Mouse (Mus musculus) layer of hippocampus, adult 9-11 months (tissue): ENCODE results near the gene Naa38.

ENCODE experiments used
- DNase-seq: peaks from one replicate; pipeline ENCODE4 v3.0.0; 2022

Naa38 gene

DNA sequence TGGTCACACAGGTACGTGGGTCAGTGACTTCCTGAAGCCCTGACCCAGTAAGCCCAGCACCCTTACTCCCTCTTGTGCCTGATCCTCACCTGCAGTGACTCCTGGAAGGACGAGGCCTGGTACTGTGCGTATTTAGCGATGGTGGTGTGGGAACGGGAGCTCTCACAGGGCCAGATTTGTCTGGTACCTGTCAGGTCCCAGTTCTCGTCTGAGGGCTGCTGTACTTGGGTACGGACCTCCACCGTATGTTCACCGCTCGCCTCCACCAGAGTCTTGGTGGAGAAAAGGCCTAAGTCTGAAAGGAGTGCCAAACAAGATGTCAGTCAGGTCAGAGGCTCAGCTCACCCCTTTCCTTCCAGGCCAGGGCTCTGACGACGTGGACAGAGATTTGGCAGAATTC lies 6.7 kb downstream of the Naa38 start:
- no peak for DNase-seq

DNA sequence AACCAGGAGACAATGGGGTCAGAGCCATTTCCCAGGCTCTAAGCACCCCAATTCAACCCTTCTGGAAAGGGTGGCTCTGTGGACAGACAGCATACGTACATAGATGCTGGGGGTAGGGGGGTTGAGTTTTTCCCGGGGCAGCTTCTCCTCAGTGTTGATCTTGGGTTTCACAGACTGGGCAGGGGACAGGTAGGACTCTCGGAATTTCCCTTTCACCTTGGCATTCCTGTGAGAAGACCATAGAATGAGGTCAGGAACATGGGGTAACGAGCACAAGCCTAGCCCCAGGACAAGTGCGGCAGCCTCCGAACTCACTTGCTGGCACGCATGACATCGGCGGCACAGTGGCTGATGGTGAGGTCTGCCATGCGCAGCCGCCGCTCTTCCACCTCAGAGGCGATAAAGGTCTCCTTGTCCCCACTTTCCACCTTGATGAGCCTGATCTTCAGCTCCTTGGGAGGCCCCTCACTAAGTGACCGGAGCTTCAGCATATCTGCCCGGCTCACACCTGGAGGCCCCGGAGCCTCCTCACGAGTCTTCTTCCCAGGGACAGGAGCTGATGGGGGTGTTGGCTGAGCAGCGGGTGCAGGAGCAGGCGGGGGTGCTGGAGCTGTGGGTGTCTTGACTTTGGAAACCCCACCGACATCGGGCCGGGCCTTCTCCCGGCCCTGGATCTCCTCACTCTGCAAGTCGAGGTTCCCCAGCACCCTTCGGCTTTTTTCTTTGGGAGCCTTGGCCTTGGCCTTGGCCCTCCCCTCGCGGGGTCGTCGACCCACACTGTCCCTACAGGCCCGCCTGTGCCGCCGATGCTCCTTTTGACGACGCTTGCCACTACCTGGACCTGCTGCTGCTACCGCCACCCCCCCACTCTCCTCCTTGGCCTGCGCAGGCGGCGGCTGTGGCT lies 8.7 kb downstream of the Naa38 start:
- DNase-seq = no peak

DNA sequence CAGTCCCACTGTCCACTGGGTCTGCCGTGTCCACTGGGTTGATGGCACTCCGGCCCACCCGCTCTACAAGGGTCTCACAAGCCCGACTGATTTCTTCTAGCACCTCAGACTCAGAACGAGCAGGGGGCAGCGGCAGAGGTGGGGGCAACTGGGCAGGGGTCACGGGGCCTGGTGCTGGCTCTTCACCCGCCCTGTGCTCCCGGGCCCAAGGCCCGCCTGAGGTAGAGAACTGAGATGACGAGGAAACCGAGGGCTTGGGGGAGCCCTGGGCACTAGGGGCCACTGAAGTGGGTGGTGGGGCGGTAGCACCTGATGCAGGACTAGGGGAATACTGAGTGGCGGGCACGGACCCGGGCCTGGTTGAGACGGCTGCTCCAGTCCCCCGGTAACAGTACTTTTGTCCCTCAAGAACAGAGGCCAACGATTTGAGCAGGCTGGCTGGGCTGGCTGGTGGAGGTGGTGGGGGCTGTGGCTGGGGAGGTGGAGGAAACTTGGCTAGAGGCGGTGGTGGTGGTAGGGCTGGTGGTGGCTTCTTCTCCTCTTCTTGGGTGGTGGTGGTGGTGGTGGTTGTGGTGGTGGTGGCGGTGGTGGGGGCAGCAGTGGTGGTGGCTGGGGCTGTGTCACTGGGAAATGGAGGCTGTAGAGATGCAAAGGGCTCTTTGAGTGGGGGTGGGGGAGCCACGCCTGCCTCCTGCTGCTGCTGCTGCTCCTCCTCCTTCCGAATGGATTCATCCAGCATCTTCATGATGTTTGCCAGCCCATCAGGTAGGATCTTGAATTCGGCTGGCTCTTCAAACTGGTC lies 9.5 kb downstream of the Naa38 start:
- DNase-seq = no peak

DNA sequence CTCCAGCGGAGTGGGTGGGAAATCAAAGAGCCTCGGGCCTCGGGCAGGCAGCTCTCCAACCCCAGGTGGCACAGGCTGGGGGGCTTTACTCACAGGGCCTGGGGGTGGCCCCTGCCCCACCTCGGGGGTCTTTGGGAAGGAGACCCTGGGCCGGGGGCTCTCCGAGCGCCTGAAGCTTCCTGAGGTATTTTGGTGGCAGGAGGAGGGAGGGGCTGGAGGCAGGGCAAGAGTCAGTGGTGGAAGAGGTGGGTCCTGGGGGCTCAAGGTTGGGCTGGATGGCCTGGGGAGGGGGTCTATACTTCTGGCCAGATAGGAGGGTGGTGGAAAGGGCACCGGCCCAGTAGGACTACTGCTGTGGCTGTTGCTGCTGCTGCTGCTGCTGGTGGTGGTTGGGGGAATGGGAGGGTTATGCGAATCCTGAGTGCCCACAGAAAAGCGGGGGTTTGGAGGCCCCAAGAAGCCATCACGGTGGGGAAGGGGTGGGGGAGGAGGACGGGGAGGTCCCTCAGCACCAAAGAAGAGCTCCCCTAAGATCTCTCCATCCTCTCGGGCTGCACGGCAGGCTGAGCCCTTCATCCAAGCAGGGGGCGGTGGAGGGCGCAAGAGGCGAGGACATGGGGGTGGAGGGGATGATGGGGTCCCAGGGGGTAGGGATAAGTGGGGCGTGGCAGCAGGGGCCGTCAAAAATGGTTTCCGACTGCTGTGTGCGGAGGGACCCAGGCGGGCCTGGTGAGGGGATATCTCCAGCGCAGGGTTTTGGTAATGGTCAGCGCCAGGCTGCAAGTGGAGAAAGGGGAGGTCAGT lies 10.3 kb downstream of the Naa38 start:
- DNase-seq = no peak

DNA sequence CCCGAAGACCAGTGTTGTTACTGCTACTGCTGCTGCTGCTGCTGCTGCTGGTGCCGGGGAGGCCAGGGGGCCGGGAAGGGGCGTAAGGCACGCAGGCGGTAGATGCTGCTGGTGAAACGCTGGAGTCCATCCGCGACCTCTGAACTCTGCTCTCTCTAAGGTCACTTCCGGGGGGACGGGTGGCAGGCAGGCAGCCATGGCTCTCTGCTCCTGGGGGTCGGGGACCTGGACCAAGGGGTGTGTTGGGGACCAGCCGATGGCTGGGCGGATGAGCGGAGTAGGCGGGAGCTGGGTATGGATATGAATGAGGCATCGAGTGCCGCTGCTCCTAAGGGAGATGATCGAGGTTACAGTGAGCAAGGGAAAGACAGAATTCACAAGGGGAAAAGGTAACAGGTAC lies 11.0 kb downstream of the Naa38 start:
- DNase-seq = no peak

DNA sequence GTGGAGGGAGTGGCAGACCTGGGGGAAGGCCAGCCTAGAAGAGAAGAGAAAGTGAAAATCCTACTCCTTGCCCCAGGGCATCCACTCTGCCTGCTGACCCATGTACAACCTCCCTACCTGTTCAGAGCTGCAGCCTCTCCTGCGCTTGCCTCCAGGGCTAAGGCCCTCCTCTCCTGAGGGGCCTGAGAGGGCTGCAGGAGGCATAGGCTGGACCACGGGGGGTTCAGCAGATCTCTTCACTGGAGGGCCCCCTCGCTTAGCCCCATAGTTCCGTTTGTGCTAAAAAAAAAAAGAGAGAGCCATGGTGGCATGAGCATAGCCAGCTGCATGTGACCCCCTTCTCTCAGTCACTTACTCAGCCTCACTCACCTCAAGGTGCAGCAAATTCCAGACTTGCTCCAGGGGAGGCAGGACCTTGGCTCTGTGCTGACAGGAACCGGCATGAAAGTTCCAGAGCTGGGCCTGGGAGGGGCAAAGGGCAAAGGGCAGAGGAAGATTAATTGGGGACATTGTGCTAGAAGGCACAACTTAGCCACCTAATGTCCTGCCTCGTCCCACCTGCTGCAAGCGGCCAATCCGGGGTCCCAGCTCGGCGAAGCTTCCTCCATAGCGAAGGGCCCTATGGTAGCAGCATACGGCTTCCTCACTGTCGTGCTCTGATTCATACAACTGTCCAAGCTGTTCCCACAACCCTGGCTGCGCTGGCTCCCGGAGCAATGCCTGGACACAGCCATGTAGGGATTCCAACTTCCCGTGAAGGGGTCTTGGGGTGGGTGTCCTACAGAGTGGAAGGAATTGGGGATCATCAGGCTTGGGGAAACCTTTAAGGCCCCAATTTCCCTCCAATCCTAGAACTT lies 11.8 kb downstream of the Naa38 start:
- DNase-seq = no peak

DNA sequence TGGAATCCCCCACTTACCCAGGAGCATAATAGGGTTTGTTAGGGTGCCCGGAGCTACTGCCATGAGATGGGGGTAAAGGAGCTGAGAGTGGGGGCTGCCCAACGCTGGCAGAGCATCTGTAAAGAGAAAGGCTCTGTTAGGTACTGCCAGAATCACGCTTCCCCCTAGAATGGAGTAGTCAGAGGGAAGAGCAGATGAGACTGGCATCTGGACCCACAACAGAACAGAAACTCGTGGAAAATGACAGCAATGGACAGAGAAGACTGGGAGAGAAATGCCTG lies 12.4 kb downstream of the Naa38 start:
- DNase-seq = no peak

DNA sequence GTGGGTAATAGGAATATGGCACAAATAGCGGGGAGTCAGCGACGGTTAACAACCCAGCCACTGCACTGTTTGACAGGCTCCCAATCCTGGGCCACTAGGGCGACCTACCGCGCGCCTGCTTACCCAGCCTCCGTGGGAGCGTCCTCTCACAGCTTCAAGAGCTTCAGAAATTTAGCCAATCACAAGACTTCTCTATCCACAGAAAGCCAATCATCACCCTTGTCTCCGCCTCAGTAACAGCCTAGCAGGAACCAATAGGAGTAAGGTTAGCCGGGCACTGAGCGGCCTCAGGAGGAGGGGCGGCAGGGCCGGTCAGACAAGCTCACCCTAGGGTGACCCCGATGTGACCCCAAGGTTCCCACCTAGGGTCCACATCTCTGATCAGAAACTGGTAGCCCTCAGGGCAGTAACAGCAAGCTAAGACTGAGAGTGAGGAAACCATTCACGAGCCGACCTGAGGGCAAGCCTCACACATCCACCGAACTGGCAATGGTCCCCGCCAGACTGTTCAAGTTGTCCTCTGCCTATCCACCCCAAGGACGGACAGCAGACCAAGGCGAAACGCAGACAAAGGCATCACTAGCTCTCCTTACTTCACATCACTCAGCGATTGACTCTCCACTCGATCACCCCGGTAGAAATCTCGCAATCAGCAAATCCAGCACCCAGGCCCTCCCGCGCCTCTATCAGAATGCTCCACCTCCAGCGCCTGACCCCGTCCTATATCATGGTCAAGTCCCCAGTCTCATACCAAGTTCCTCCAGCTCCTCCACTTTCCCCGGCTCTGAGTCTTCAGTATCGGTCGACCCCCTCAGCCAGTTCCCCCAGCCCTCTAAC lies 13.5 kb downstream of the Naa38 start:
- peak; percentile 94 for DNase-seq

DNA sequence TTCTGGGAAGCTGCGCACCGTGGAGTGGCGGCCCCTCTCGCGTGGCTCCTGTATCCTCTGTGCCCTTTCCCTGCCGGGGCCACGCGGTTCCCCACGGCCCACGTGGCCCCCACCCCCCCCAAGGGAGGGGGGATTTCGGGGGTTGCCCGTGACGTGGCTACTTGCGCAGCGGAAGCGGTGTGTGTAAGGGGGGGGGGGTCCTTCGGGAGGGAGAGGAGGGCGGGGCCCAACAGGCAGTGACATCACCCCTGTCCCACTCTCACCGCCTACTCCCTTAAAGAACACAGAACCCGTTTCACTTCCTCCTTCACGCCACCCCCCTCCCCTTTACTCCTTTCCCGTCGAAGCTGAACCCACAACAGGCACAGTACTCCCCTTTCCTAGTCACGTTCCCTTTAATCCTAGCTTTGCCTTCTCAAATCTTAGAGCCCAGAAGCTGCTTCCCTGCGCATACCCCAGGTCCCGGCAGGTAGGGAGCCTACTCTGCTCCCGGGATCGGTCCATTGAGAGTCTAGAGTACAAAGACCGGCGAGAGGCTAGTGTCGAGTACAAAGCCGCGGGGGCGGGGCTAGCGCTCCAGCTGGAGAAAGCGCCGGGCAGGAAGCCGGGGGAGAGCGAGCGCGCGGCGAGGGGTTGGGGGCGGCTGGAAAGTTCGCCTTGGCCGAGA lies 14.2 kb downstream of the Naa38 start:
- DNase-seq = peak; percentile 82

DNA sequence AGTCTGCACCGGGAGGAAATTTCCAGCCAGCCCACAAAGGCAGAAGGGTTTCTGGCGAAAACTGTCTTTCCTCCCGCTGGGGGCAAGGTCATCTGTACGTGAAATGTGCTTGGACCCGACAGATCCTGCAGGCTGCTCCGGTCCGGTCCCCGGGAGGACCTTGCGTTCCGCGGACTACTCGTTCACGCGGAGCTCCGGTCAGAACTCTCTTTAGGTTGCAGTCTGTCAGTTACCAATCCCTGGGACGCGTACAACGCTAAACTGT lies 14.7 kb downstream of the Naa38 start:
- DNase-seq = no peak

DNA sequence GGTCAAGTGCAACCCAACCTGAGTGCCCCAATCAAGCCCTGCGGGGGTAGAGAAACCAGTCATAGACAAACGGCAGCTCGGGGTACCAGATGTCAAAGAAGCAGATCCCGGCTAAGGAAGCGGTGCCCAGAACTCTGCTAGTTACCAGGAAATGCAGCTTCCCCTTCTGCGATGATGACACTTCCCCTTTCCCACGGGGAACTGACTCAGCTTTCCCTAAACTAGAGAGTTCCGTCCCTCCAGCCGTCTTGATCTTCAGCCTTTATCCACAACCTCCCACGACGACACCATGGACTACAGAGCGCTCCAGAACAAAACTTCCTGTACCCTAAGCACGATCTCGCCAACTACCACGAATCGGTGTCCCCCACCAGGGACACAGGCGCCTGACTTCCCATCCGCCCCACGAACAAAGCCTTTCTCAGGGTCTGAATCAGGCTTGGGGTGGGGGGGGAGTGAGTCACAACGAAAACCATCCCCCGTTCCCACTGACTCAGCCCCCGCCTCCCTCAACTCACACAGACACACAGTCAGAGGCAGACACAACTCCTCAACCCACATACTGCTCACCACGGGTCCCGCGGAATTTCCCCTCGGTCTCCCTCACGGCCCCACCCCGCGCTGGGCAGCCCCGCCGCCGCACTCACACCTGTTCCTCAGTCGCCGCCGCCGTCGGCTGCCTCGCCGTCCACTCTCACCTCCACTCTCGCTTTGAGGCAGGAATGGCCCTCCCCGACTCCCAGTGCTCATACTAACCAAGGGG lies 15.2 kb downstream of the Naa38 start:
- DNase-seq = no peak

DNA sequence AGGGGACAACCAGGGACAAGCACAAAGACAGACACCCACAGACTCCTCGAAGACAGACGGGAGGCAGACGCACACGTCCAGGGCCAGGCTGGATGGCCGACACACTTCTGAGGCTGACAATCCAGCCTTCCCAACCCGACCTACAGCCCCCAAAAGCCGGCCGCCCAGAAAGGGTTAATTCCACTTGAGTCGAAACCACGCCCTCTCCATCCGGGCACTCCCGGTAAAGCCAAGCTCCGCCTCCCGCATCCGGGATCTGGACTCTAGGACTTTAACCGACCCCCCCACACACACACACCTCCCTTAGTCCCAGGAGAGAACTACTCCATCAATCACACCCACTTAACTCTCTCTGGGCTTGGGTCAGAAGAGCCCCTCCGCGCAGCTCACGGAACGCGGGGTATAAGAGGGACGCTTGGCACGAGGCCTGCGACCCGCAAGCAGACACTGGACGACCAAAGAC lies 15.8 kb downstream of the Naa38 start:
- DNase-seq = peak; percentile 94

DNA sequence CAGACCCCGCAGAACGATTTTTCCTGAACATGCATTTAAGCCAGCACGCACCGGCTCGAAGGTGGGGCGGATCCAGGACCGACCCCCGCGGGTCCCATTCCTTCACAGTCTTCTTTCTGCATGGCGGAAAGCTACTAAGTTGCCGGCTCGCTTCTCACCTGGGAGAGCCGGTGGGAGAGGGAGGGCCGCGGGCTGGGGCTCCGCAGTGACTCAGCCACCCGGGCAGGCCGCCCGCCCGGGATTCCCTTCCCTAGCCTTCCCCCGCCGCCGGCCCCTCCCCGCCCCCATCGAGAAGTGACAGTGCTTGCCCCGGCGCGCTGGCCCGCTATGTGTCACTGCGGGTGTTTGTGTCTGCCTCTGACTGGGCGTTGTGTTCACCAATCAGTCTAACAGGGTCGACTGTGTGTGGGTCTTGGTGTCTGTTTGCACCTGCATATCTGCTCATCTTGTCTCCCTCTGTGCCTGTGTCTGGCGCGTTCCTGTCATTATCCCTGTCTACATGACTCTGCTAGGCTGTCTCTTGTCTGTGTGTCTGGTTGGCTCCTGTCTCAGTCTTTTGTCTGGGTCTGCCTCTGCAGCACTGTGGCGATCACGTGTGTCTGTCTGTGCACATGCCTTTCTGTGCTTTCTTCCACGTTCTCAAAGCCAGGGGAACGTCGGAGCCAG lies 16.4 kb downstream of the Naa38 start:
- no peak for DNase-seq

DNA sequence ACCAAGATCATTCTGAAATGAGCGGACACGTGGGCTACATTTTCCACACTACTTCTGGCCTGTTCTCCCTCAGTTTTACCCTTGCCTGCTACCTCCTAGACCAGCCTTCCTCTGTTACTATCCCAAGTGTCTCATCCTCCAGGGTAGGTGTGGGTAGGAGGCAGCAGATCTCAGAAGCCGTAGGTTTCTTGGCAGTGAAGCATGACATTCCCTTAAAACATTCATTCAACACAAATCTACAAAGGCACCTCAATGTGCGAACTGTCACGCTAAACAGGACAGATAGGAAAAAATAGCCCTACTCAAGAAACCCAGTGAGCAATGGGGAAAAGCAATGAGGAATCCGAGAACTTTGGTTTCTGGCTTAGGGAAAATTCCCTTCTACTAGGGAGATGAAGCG lies 17.3 kb downstream of the Naa38 start:
- DNase-seq = no peak

DNA sequence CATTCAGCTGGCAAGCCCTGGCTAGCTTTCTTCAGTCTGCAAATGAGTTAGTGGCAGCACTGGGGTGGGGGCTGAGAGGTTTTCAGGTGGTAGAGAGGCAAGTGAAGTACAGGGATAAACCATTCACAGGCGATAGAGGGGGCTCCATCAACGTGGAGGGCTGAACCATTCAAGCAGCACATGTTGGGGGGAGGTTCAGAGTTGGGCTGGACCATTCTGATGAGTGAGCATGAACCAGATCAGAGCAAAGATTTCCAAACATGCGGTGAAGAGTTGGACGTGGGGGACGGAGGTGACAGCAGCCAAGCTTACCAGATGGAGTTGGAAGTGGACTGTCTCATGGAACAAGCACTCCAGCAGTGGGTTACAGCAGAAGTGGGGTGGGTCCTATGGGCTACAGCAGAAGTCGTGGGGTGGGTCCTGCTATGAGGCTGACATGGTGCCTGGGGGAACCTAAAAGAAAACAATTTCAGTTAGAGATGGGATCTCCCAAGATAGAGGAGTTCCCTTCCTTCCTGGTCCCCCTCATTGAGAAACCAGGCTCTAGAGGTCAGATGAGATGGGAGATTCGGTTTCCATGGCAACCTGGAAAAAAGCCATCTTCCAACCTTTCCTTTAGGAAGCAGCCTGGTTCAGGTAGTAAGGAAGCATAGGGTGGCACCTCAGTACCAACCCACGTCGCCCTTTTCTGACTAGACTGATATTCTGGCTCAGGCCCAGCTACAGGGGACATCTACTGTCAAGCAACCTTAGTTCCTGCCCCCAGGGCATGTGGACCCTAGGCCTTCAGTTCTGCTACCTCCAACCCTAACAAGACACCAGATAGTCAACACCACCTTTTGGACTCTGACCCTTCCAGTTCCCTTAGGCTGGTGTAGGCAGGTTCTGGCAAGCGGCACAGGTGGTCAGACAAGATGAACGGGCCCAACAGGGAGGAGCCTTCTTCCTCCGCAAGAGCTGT lies 18.2 kb downstream of the Naa38 start, which contains the start of gene Kdm6b:
TSS of gene Kdm6b (minus strand) at position 455 of the 961 bp plus-strand sequence.
- no peak for DNase-seq

DNA sequence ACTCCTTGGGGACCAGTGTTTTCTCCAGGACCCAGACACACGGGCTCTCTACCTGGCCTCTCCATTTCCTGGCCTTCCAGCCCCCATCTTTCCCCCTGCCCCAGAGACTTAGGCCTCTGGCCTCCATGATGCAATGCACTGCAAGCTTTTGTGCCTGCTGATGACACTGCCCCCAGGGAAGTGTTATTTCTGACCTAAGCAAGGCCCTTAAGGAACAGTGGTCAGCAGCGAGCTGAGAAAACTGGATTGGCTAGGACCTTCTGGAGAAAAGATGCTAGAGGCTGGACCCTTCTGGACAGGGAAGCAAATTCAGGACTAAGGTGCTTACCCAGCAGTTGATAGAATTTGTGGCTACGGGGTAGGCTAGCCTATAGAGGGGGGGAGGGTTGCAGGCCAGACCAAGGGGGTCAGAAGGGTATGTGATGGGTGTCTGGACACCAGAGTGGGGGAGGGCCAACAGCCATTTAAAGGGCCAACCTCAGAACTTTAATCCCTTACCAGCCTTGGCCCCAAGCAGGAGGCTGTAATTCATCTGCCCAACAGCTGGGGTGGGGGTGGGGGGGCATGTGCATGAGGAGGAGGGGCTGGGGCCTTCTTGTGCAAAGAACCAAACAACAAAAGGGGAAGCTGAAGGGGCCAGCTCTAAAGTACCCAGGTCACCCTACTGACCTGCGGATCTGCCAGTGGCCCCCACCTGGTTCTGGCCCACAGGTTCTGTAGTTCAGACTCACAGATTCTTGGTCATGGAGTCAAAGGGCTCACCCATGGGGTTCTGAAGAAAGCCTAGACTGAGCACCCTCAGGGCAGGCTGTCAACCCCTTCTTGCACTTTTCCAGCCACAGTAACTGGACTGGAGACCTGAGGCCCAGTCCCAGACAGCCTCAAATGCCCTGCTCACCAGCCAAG lies 19.4 kb downstream of the Naa38 start:
- DNase-seq = peak; percentile 61

DNA sequence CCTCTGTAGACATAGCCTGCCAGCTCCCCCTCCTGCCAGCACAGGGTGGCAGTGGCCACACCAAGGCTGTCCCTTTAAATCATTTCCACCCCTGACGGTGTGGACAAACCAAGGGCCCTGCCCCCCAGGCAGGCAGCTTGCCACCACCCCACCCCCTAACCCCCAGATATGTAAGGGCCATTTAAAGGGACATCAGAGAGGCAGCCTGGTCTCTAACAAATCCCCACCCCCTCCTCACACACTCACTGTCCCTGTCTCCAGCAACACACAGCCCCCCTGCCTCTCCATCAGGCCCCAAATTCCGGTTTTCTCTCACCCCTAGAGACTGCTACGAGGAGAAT lies 20.0 kb downstream of the Naa38 start:
- no peak for DNase-seq
